Mouse (Mus musculus) lung, embryonic 15.5 days (tissue): ENCODE measurements at regions not wholly inside any gene's neighbourhood (a gene's known extent, or its start where the extent isn't known, plus 50 kb on each side); places are given as distances from the start of the nearest gene placed in this dataset.

ENCODE experiments used
- ATAC-seq: fragments of 200-750 bp; cut with Nextera tagmentation; 2 replicates; pipeline ENCODE4 v1.8.0; 2017; ENCODE audit warnings: moderate number of reproducible peaks, borderline replicate concordance; ENCODE audit not compliant: low FRiP score, low TSS enrichment; ENCODE audit errors: extremely low read depth
- H3K27ac ChIP-seq: fragments of 300-500 bp; sonication (generic); 2 replicates; pipeline ENCODE4 v1.5.1; 2015; ENCODE audit warnings: moderate library complexity, mild to moderate bottlenecking, inconsistent platforms
- H3K27me3 ChIP-seq: fragments of 300-500 bp; sonication (generic); 2 replicates; pipeline ENCODE4 v1.6.1; 2015; ENCODE audit warnings: inconsistent platforms
- H3K36me3 ChIP-seq: fragments of 300-500 bp; sonication (generic); 2 replicates; pipeline ENCODE4 v1.6.1; 2015; ENCODE audit warnings: inconsistent platforms
- H3K4me1 ChIP-seq: fragments of 300-500 bp; sonication (generic); 2 replicates; pipeline ENCODE4 v1.6.1; 2015; ENCODE audit warnings: inconsistent platforms
- H3K4me2 ChIP-seq: fragments of 300-500 bp; sonication (generic); 2 replicates; pipeline ENCODE4 v1.6.1; 2015; ENCODE audit warnings: inconsistent platforms, mild to moderate bottlenecking, moderate library complexity
- H3K4me3 ChIP-seq: fragments of 300-500 bp; sonication (generic); 2 replicates; pipeline ENCODE4 v1.5.1; 2015; ENCODE audit warnings: mild to moderate bottlenecking, inconsistent platforms
- H3K9ac ChIP-seq: fragments of 300-500 bp; sonication (generic); 2 replicates; pipeline ENCODE4 v1.6.1; 2015; ENCODE audit warnings: inconsistent platforms
- H3K9me3 ChIP-seq: fragments of 300-500 bp; sonication (generic); 2 replicates; pipeline ENCODE4 v1.6.1; 2016; ENCODE audit warnings: inconsistent platforms
- WGBS: fragments of 180-500 bp; shearing (Covaris S2); methylation state at CpG from one replicate; pipeline ENCODE4 v1.1.7; 2015; 5-methylcytosine and 5-hydroxymethylcytosine counted together

GRCm38 (mm10) chr13:110841949-110842348, 412.9 kb upstream of the Actbl2 start:
- H3K4me1 ChIP-seq, result no peaks in the 10 kb centered on the region
- no peaks in the 10 kb centered on the region for H3K36me3 ChIP-seq
- no peak overlapping the region for H3K4me2 ChIP-seq
- no peak overlapping the region for H3K27ac ChIP-seq
- no peak overlapping the region for H3K9ac ChIP-seq
- no peak overlapping the region for H3K4me3 ChIP-seq
- WGBS, result 89% methylated on average over 7 of the region's 7 CpGs
- no peaks in the 10 kb centered on the region for H3K27me3 ChIP-seq
- ATAC-seq, result no peak
- no peaks in the 10 kb centered on the region for H3K9me3 ChIP-seq

DNA sequence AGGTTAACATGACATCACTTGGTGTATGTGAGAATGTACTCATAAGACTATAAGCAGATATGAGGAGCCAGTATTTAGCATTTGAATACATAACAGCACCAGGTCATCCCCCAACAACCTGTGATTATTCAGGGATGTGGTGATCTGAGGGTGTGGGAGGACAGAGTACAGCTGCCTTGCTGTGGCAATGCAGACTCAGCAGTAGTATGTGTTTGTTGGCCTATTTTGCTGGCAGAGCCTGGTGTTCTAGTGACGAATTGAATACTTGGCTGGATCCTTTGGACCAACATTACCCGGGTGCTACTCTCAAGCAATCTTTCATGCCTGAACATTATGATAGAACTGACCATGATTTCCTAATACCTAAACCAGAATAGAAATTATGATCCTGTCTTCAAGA, 409.1 kb upstream of the Actbl2 start:
- no peak overlapping the region for H3K4me3 ChIP-seq
- no peak overlapping the region for H3K9ac ChIP-seq
- WGBS, result 53% methylated on average over 2 of the region's 2 CpGs
- H3K27me3 ChIP-seq, result no peaks in the 10 kb centered on the region
- no peak overlapping the region for H3K27ac ChIP-seq
- peak; percentile 62; the same call in 1 of the 2 replicates for ATAC-seq
- H3K9me3 ChIP-seq, result no peaks in the 10 kb centered on the region
- no peaks in the 10 kb centered on the region for H3K4me1 ChIP-seq
- H3K36me3 ChIP-seq, result no peaks in the 10 kb centered on the region
- H3K4me2 ChIP-seq, result no peak overlapping the region

DNA sequence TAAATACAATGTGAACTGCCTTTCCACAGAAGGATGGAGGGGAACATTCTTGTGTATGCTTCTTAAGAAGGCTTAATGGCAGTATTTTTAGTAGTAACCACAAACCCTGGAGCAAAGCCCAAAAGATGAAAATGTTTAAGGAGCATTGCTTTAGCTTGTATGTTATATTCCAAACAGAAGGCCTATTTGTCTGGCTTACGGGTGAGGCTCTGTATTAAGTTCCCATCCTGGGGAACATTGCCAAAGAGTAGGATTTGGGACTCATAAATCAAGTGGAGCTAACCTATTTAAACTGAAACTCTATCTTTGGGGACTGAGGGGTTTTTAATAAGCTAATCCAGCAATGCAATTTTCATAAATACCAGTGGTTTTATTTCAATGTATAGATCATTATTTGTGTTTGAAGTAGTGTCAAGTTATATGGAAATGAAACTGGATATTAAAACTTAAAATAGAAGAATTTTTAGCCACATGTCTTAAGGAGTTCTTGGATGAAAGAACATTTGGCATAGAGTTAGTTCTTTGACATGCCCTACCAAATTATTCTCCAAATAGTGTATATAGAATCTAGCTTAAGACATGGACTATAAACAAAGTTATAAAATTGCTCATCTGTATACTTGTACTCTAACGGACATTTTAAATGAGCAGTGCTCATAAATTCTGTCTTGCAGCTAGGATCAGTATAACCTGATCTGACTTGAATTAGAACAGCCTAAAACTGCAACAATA, 401.7 kb upstream of the Actbl2 start:
- H3K4me2 ChIP-seq, result no peak overlapping the region

GRCm38 (mm10) chr13:110854213-110854612, 400.6 kb upstream of the Actbl2 start:
- Histone ChIP-seq H3K4me2 (no peak overlapping the region), H3K27ac (no peak overlapping the region), H3K4me1 (peaks cover 11% of the 10 kb centered on the region; the same call in 1 of the 2 replicates), H3K27me3 (no peaks in the 10 kb centered on the region), H3K9me3 (no peaks in the 10 kb centered on the region), H3K9ac (no peak overlapping the region), H3K4me3 (no peak overlapping the region), H3K36me3 (no peaks in the 10 kb centered on the region)
- 50% methylated on average over 1 of the region's 1 CpGs for WGBS
- no peak for ATAC-seq

More for the DNA sequence above, 401.7 kb upstream of the Actbl2 start:
- Histone ChIP-seq H3K27ac (peak overlapping the region; percentile 7; the same call in 1 of the 2 replicates), H3K4me3 (no peak overlapping the region), H3K4me1 (peaks cover 11% of the 10 kb centered on the region; the same call in 1 of the 2 replicates), H3K27me3 (no peaks in the 10 kb centered on the region), H3K36me3 (no peaks in the 10 kb centered on the region), H3K9ac (no peak overlapping the region), H3K9me3 (no peaks in the 10 kb centered on the region)
- 43% methylated on average over 2 of the region's 2 CpGs for WGBS
- ATAC-seq, result no peak

DNA sequence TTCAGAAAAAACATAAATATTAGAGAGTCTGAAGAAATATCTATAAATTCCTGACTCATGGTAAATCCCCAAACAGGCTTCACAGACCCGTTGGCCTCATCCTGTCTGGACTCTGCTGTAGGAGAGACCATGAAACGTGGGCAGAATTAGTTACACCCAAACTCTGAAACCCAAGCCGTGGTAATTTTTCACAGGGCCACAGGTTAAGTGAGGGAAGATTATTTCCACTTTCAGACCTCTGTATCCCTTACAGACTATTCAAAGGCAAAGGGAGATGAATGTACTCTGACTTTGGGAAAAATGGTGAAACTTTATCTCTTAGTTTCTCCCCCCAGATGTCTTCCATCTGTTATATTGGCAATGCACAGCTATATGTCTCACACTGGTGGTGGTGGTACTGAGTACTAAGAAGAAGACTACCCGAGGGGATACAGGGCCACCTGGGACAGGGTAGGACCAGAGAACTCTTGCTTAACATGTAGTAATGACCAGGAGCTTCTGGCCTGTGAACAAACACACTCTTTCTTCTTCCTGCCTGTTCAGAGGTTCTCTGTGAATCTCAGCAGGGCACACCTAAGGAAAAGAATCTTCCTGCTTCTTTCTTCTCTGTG, 388.8 kb upstream of the Actbl2 start:
- Histone ChIP-seq H3K4me3 (no peak overlapping the region), H3K4me1 (no peaks in the 10 kb centered on the region), H3K36me3 (no peaks in the 10 kb centered on the region), H3K27me3 (no peaks in the 10 kb centered on the region), H3K4me2 (no peak overlapping the region), H3K9ac (no peak overlapping the region), H3K27ac (no peak overlapping the region), H3K9me3 (no peaks in the 10 kb centered on the region)
- ATAC-seq, result no peak
- WGBS, result 59% methylated on average over 4 of the region's 4 CpGs

GRCm38 (mm10) chr13:110866713-110867112, 388.1 kb upstream of the Actbl2 start:
- no peak overlapping the region for H3K4me2 ChIP-seq
- H3K4me1 ChIP-seq, result no peaks in the 10 kb centered on the region
- WGBS, result 52% methylated on average over 2 of the region's 2 CpGs
- H3K27ac ChIP-seq, result no peak overlapping the region
- H3K4me3 ChIP-seq, result no peak overlapping the region
- H3K9ac ChIP-seq, result no peak overlapping the region
- no peaks in the 10 kb centered on the region for H3K36me3 ChIP-seq
- H3K9me3 ChIP-seq, result no peaks in the 10 kb centered on the region
- no peaks in the 10 kb centered on the region for H3K27me3 ChIP-seq
- no peak; the same call in 1 of the 2 replicates for ATAC-seq

GRCm38 (mm10) chr13:110871125-110871775, 383.6 kb upstream of the Actbl2 start:
- no peaks in the 10 kb centered on the region for H3K36me3 ChIP-seq
- H3K4me1 ChIP-seq, result no peaks in the 10 kb centered on the region
- no peak for ATAC-seq
- H3K27ac ChIP-seq, result no peak overlapping the region
- H3K4me3 ChIP-seq, result no peak overlapping the region
- no peak overlapping the region for H3K9ac ChIP-seq
- WGBS, result 58% methylated on average over 4 of the region's 4 CpGs
- H3K4me2 ChIP-seq, result no peak overlapping the region
- no peaks in the 10 kb centered on the region for H3K27me3 ChIP-seq
- no peaks in the 10 kb centered on the region for H3K9me3 ChIP-seq

DNA sequence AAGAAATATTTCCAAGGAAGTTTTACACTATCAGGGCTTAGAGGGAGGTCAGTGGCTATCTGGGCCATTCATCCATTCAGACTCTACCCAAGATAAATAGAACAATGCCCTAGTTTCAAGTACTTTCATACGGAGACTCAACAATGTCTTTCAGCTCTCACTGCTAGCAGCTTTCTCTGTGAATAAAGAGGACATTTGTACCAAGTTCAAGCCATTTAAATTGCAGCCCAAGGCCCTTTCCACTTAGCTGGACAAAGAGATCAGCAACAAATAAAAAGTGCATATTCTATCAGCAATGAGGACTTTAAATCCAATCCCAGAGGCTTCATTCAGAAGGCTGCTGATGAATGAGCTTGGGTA, 383.1 kb upstream of the Actbl2 start:
- Histone ChIP-seq H3K4me2 (no peak overlapping the region), H3K4me1 (no peaks in the 10 kb centered on the region), H3K27ac (no peak overlapping the region), H3K36me3 (no peaks in the 10 kb centered on the region), H3K9me3 (no peaks in the 10 kb centered on the region), H3K4me3 (no peak overlapping the region), H3K9ac (no peak overlapping the region), H3K27me3 (no peaks in the 10 kb centered on the region)
- WGBS, result 44% methylated on average over 1 of the region's 1 CpGs
- no peak for ATAC-seq

DNA sequence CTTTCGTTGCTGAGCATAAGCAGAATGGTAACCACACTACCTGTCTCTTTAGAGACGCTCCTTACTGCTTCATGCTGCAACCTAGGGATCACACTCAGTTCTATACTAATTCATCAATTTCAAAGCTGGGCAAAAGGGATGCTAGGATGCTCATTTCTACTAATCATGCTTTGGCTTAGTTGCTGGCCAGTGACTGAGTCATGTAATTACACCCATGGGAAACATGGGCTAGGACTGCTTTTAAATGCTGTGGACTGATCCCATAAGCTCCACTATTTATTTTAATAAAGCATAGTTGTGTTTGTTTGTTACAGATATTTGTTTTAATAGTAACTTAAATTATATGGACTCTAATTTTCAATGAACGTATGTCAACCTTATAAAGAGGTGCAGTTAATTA, 373.2 kb upstream of the Actbl2 start:
- 74% methylated on average over 3 of the region's 3 CpGs for WGBS
- Histone ChIP-seq H3K9me3 (no peaks in the 10 kb centered on the region), H3K27ac (no peak overlapping the region), H3K4me3 (no peak overlapping the region), H3K36me3 (no peaks in the 10 kb centered on the region), H3K4me2 (no peak overlapping the region), H3K4me1 (0 out of 2 replicates have a peak, but pooled peaks cover 7% of the 10 kb centered on the region), H3K27me3 (no peaks in the 10 kb centered on the region), H3K9ac (no peak overlapping the region)
- no peak for ATAC-seq

- H3K4me1 ChIP-seq, result 0 out of 2 replicates have a peak, but pooled peaks cover 7% of the 10 kb centered on the region
- H3K4me2 ChIP-seq, result no peak overlapping the region
- H3K27ac ChIP-seq, result no peak overlapping the region
- H3K36me3 ChIP-seq, result no peaks in the 10 kb centered on the region
- H3K4me3 ChIP-seq, result no peak overlapping the region
- no peak for ATAC-seq
- H3K27me3 ChIP-seq, result no peaks in the 10 kb centered on the region
- H3K9ac ChIP-seq, result no peak overlapping the region
- WGBS, result 70% methylated on average over 3 of the region's 3 CpGs
- no peaks in the 10 kb centered on the region for H3K9me3 ChIP-seq
Measured at GRCm38 (mm10) chr13:110882173-110882572, 372.6 kb upstream of the Actbl2 start.

DNA sequence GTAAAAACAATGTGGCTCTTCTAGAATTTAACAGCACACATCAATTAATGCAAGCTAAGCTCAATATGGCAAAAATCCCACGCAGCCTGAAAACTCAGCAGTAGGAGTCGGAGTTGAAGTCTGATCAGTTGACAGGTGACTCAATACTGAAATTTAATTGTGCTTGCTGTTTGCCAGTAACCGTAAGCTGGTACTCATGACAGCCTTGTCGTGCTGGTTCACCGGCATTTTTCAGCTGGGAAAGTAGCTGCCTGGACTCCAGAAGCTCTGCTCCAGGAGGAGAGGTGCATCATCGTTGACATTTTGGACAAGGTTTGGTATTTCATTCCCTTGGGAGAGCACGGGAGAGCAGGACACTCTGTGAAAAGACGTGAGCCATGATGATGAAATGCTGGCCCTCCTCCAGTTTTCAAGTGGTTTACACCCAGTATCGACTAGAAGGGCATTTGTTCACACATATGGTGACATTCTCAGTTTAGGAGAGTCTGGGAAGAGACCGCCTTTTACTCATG, 372.1 kb upstream of the Actbl2 start:
- no peak for ATAC-seq
- no peak overlapping the region for H3K4me2 ChIP-seq
- 44% methylated on average over 10 of the region's 10 CpGs for WGBS

DNA sequence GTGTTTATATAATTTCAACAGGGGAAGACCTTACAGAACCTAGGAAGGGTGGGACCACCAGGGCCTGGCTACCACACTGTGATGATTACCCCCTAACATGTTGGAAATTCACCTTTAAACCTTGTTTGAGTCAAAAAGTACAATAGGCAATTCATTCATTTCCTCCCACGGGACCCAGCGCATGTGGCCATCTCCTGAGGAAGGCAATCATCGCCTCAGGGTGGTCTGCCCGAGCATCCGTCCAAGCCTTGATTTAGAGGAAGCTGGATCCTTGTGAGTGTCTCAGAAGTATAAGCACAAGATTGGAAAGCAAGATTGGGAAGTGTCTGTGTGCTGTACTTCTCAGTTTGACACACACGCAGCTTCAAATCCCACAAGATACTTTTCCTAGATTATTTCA, 360.9 kb upstream of the Actbl2 start:
- no peaks in the 10 kb centered on the region for H3K27me3 ChIP-seq
- peak overlapping the region; percentile 45 for H3K27ac ChIP-seq
- H3K4me3 ChIP-seq, result no peak overlapping the region
- H3K4me2 ChIP-seq, result no peak overlapping the region
- no peaks in the 10 kb centered on the region for H3K9me3 ChIP-seq
- peak; percentile 72; the same call in 1 of the 2 replicates for ATAC-seq
- no peak overlapping the region for H3K9ac ChIP-seq
- no peaks in the 10 kb centered on the region for H3K36me3 ChIP-seq
- 37% methylated on average over 6 of the region's 6 CpGs for WGBS
- H3K4me1 ChIP-seq, result peaks cover 32% of the 10 kb centered on the region

More for the DNA sequence above, 372.1 kb upstream of the Actbl2 start:
- Histone ChIP-seq H3K4me3 (no peak overlapping the region), H3K9me3 (no peaks in the 10 kb centered on the region), H3K27me3 (no peaks in the 10 kb centered on the region), H3K4me1 (0 out of 2 replicates have a peak, but pooled peaks cover 7% of the 10 kb centered on the region), H3K36me3 (no peaks in the 10 kb centered on the region), H3K27ac (no peak overlapping the region), H3K9ac (no peak overlapping the region)
